8 mouse cellular contexts compared by ENCODE assay signal in the genomic region with DNA sequence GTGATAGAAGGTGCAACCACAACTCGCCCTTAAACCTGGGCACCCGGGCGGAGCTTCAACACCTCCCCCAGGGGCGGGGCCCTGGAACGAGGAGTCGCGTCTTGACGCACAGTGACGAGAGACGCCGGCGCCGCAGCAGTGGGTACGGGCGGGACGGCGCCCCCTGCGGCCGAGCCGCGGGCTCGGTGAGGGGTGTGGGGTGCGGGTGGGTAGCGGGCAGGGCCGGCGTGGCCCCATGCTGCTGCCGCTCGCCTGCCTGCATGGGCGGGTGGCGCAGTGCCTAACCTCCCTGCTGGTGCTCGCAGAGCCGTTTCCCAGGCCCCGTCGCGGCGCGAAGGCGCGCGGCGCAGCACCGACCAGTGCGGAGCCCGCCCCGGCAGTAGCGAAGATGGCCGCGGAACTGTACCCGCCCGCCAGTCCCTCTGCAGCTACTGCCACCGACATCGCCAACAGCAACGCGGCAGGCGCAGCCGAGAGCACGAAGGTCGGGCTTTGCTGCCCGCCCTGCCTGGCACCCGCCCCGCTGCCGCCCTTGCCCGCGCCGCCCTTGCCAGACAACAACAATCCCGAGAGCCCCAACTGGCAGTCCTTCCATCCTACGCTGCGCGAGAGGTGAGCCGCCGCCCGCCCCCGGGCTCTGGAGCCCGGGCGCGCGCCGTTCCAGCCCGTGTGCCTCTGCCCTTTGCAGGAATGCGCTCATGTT. TPM values are rescaled to one million over a fixed set of nuclear protein-coding genes. Genes with fewer than 3 reads are reported as not detected.
DNase-seq lines count a peak whose midpoint lies in the region; ATAC-seq and TF ChIP-seq lines count a peak whose summit lies in the region.

TSS of gene Btbd6 (plus strand) at position 112 of the 703 bp plus-strand sequence.

- no peaks in the 10 kb centered on the region for H3K27me3 ChIP-seq in limb, embryonic 14.5 days (ENCODE audit: control insufficient read depth, insufficient read depth, low read length)
- no peaks in the 10 kb centered on the region for H3K27me3 ChIP-seq in midbrain, embryonic 16.5 days (ENCODE audit: control insufficient read depth, insufficient read depth, low read depth, low read length)

- H3K36me3 ChIP-seq in limb, embryonic 14.5 days (ENCODE audit: control insufficient read depth, insufficient read depth, low read length) = peaks cover 76% of the 10 kb centered on the region
- H3K36me3 ChIP-seq in midbrain, embryonic 16.5 days (ENCODE audit: control insufficient read depth, insufficient read depth, low read length) = peaks cover 37% of the 10 kb centered on the region

- DNase-seq in layer of hippocampus, adult 11-12 months (ENCODE audit: low spot score) = peak; percentile 89
- no peak for DNase-seq in layer of hippocampus, adult 9-10 months (ENCODE audit: low spot score)
- peak; percentile 83 for DNase-seq in heart, adult 8-10 months (ENCODE audit: low spot score)
- DNase-seq in kidney, adult 8-10 months = peak; percentile 93 to 94
- DNase-seq in limb, embryonic 14.5 days (ENCODE audit: low spot score) = peak; percentile 84
- peak; percentile 73 to 91 for DNase-seq in spleen, postnatal 10 days (ENCODE audit: low spot score in 2 of 2)

- TF ChIP-seq POLR2A in embryonic fibroblast, embryonic 13.5 days (IDR thresholded peaks at IDR 0.05; ENCODE audit: low read depth, low read length) = peak; percentile 77
- peak; percentile 84; the same call in 1 of the 2 replicates for TF ChIP-seq POLR2A in limb, embryonic 14.5 days (IDR thresholded peaks at IDR 0.05; ENCODE audit: borderline replicate concordance, extremely low read depth, insufficient read depth, insufficient read length)

- no peaks in the 10 kb centered on the region for H3K9me3 ChIP-seq in limb, embryonic 14.5 days (ENCODE audit: control insufficient read depth, low read length)
- H3K9me3 ChIP-seq in midbrain, embryonic 16.5 days (replicated peaks; ENCODE audit: control insufficient read depth, low read length, poor library complexity, severe bottlenecking) = no peaks in the 10 kb centered on the region

- peak within 1 kb of the TSS; percentile 53 for H3K4me3 ChIP-seq in embryonic fibroblast, embryonic 13.5 days (ENCODE audit: insufficient read depth, low read length)
- H3K4me3 ChIP-seq in limb, embryonic 14.5 days (replicated peaks; ENCODE audit: low read length) = peak within 1 kb of the TSS; percentile 76
- peak within 1 kb of the TSS; percentile 69 for H3K4me3 ChIP-seq in midbrain, embryonic 16.5 days (ENCODE audit: low read depth, low read length)

- H3K4me2 ChIP-seq in limb, embryonic 14.5 days (replicated peaks; ENCODE audit: low read depth, low read length, severe bottlenecking) = peak within 1 kb of the TSS; percentile 89
- peak within 1 kb of the TSS; percentile 74 for H3K4me2 ChIP-seq in midbrain, embryonic 16.5 days (ENCODE audit: low read length)

- no peaks in the 10 kb centered on the region for H3K4me1 ChIP-seq in embryonic fibroblast, embryonic 13.5 days (ENCODE audit: control insufficient read depth, insufficient read depth, low read length)
- H3K4me1 ChIP-seq in limb, embryonic 14.5 days (ENCODE audit: control insufficient read depth, insufficient read depth, low read length) = peaks cover 9% of the 10 kb centered on the region
- H3K4me1 ChIP-seq in midbrain, embryonic 16.5 days (ENCODE audit: control insufficient read depth, insufficient read depth, low read length) = peaks cover 15% of the 10 kb centered on the region

- peak; percentile 95 for ATAC-seq in limb, embryonic 14.5 days (ENCODE audit: low FRiP score, low read depth)
- peak; percentile 96 for ATAC-seq in midbrain, embryonic 16.5 days

- 0 out of 2 replicates have a peak, but pooled peaks have one; percentile 10 for TF ChIP-seq CTCF in embryonic fibroblast, embryonic 13.5 days (IDR thresholded peaks at IDR 0.05; ENCODE audit: borderline replicate concordance, insufficient read depth, low read length)

- under 1% methylated on average over 70 of the region's 80 CpGs for WGBS in limb, embryonic 14.5 days
- WGBS in midbrain, embryonic 16.5 days = under 1% methylated on average over 69 of the region's 80 CpGs

- peak within 1 kb of the TSS; percentile 52; the same call in 1 of the 2 replicates for H3K27ac ChIP-seq in embryonic fibroblast, embryonic 13.5 days (ENCODE audit: insufficient read depth, low read length)
- peak within 1 kb of the TSS; percentile 89 for H3K27ac ChIP-seq in limb, embryonic 14.5 days (replicated peaks; ENCODE audit: low read depth, low read length)
- peak within 1 kb of the TSS; percentile 92 for H3K27ac ChIP-seq in midbrain, embryonic 16.5 days (ENCODE audit: low read length)

- H3K9ac ChIP-seq in limb, embryonic 14.5 days (ENCODE audit: low read depth, low read length, severe bottlenecking) = peak within 1 kb of the TSS; percentile 79
- H3K9ac ChIP-seq in midbrain, embryonic 16.5 days (ENCODE audit: low read depth, low read length) = peak within 1 kb of the TSS; percentile 83

RNA-seq across cellular contexts. Expression of gene Btbd6, which starts in this region (rescaled TPM):
- 7.9 and 9.0 TPM in 2 replicates for polyA plus RNA-seq in embryonic fibroblast, embryonic 13.5 days (2011; ENCODE audit: insufficient read length, low read depth, missing spikeins)
- 10 to 100 TPM; 21.6 to 29.6 (median 26.3) TPM for total RNA-seq in heart, adult 8-10 months (2022)
- polyA plus RNA-seq in limb, embryonic 14.5 days (2012; rRNA removed) = 31.0 and 52.7 TPM in 2 replicates
- 27.3 and 27.4 TPM in 2 replicates for polyA plus RNA-seq in limb, embryonic 14.5 days (2014; fragmentation: Nextera tagmentation; extraction: Ambion mirVana)
- 55.5 and 58.8 TPM in 2 replicates for polyA plus RNA-seq in midbrain, embryonic 16.5 days (2015; fragmentation: Nextera tagmentation; extraction: Ambion mirVana)
